Mouse (Mus musculus) frontal cortex, postnatal 10 days (tissue): ENCODE results near the gene Olfr620.

ENCODE experiments used
- DNase-seq, 2 experiments: peaks; one replicate each; pipeline ENCODE4 v3.0.0; 2022; ENCODE audit warnings: low spot score in 2 of 2, mixed read lengths in 1 of 2

Olfr620 gene

GRCm38 (mm10) chr7:103612434-103612833 is at the start of gene Olfr620:
Olfr620 (minus strand) TSS chr7:103612534.
- no peak for DNase-seq

GRCm38 (mm10) chr7:103644070-103644469 is 31.7 kb upstream of the Olfr620 start:
- DNase-seq = no peak

- no peak for DNase-seq
These were observed 30.3 kb upstream of the Olfr620 start, which contains the start of gene Olfr622 for GRCm38 (mm10) chr7:103642602-103643001. Olfr622 (minus strand) TSS chr7:103642702.

- no peak for DNase-seq
These were observed 24.5 kb upstream of the Olfr620 start for GRCm38 (mm10) chr7:103636795-103637194.

- DNase-seq = no peak
These were observed 4.9 kb downstream of the Olfr620 start for GRCm38 (mm10) chr7:103607425-103607824.

- no peak for DNase-seq
These were observed 12.1 kb downstream of the Olfr620 start, which contains the start of gene Olfr619 for GRCm38 (mm10) chr7:103600275-103600674. Olfr619 (plus strand) TSS chr7:103600575.

- DNase-seq = no peak
These were observed 22.5 kb downstream of the Olfr620 start, which contains the start of gene Olfr618 for GRCm38 (mm10) chr7:103589803-103590202. Olfr618 (plus strand) TSS chr7:103590103.

- DNase-seq = no peak
These were observed 39.6 kb downstream of the Olfr620 start, which contains the start of gene Olfr617 for GRCm38 (mm10) chr7:103572761-103573160. Olfr617 (plus strand) TSS chr7:103573061.

- DNase-seq = no peak
These were observed 43.3 kb downstream of the Olfr620 start, which contains the start of gene Olfr616 for GRCm38 (mm10) chr7:103569043-103569442. Olfr616 (minus strand) TSS chr7:103569143.

GRCm38 (mm10) chr7:103555779-103556178 is 56.6 kb downstream of the Olfr620 start, which contains the start of gene Olfr615:
Olfr615 (plus strand) TSS chr7:103556079.
- DNase-seq = no peak
